Mouse (Mus musculus): Measurements from ENCODE around the gene Lyz1. TPM values are rescaled to one million over a fixed set of nuclear protein-coding genes. Genes with fewer than 3 reads are reported as not detected.
"Not testable (repeated sequence)": the region's sequence is repeated elsewhere in the genome, so short reads cannot be mapped to it uniquely, and the experiment has no call there.

The Lyz1 gene
- total RNA-seq (2022), result 1 to 10 TPM; 1.5 to 4.6 (median 3.1) TPM

- DNase-seq (ENCODE audit: low spot score in 2 of 2), result no peak
Observed at GRCm38 (mm10) chr10:117292671-117293070, at the start of gene Lyz1. Gene Lyz1 (minus strand): TSS chr10:117292868.

GRCm38 (mm10) chr10:117342406-117342805 is 49.7 kb upstream of the Lyz1 start:
- DNase-seq (ENCODE audit: low spot score in 2 of 2), result no peak

GRCm38 (mm10) chr10:117341029-117341428 is 48.4 kb upstream of the Lyz1 start:
- DNase-seq (ENCODE audit: low spot score in 2 of 2), result no peak

GRCm38 (mm10) chr10:117339241-117339640 is 46.6 kb upstream of the Lyz1 start:
- DNase-seq (ENCODE audit: low spot score in 2 of 2), result no peak

- DNase-seq (ENCODE audit: low spot score in 2 of 2), result no peak
Observed at GRCm38 (mm10) chr10:117337946-117338345, 45.3 kb upstream of the Lyz1 start.

- no peak for DNase-seq (ENCODE audit: low spot score in 2 of 2)
Observed at GRCm38 (mm10) chr10:117335649-117336048, 43.0 kb upstream of the Lyz1 start.

- no peak for DNase-seq (ENCODE audit: low spot score in 2 of 2)
Observed at GRCm38 (mm10) chr10:117330521-117330920, 37.9 kb upstream of the Lyz1 start.

- no peak for DNase-seq (ENCODE audit: low spot score in 2 of 2)
Observed at GRCm38 (mm10) chr10:117323782-117324181, 31.1 kb upstream of the Lyz1 start.

GRCm38 (mm10) chr10:117322630-117323029 is 30.0 kb upstream of the Lyz1 start:
- DNase-seq (ENCODE audit: low spot score in 2 of 2), result no peak

- no peak for DNase-seq (ENCODE audit: low spot score in 2 of 2)
Observed at GRCm38 (mm10) chr10:117320571-117320981, 27.9 kb upstream of the Lyz1 start.

- DNase-seq (ENCODE audit: low spot score in 2 of 2), result no peak
Observed at GRCm38 (mm10) chr10:117316391-117316790, 23.7 kb upstream of the Lyz1 start.

- no peak for DNase-seq (ENCODE audit: low spot score in 2 of 2)
Observed at GRCm38 (mm10) chr10:117313133-117313532, 20.5 kb upstream of the Lyz1 start.

GRCm38 (mm10) chr10:117312168-117312567 is 19.5 kb upstream of the Lyz1 start:
- no peak for DNase-seq (ENCODE audit: low spot score in 2 of 2)

GRCm38 (mm10) chr10:117304371-117304770 is 11.7 kb upstream of the Lyz1 start:
- DNase-seq (ENCODE audit: low spot score in 2 of 2), result no peak

- no peak for DNase-seq (ENCODE audit: low spot score in 2 of 2)
Observed at GRCm38 (mm10) chr10:117301688-117302087, 9.0 kb upstream of the Lyz1 start.

GRCm38 (mm10) chr10:117299901-117300520 is 7.3 kb upstream of the Lyz1 start:
- DNase-seq (ENCODE audit: low spot score in 2 of 2), result no peak

- DNase-seq (ENCODE audit: low spot score in 2 of 2), result no peak
Observed at GRCm38 (mm10) chr10:117299106-117299505, 6.4 kb upstream of the Lyz1 start.

GRCm38 (mm10) chr10:117298336-117298735 is 5.7 kb upstream of the Lyz1 start:
- DNase-seq (ENCODE audit: low spot score in 2 of 2), result no peak

GRCm38 (mm10) chr10:117290936-117291335 is 1.7 kb downstream of the Lyz1 start:
- not testable (repeated sequence) for DNase-seq (ENCODE audit: low spot score in 2 of 2)

- no peak for DNase-seq (ENCODE audit: low spot score in 2 of 2)
Observed at GRCm38 (mm10) chr10:117290046-117290870, 2.4 kb downstream of the Lyz1 start.

- not testable (repeated sequence) for DNase-seq (ENCODE audit: low spot score in 2 of 2)
Observed at GRCm38 (mm10) chr10:117289034-117289505, 3.6 kb downstream of the Lyz1 start.

- no peak for DNase-seq (ENCODE audit: low spot score in 2 of 2)
Observed at GRCm38 (mm10) chr10:117288197-117289033, 4.3 kb downstream of the Lyz1 start.
